Mouse (Mus musculus) kidney, postnatal 36 days (tissue): ENCODE results near the gene Pik3cb.

Experiments
- DNase-seq, 2 experiments: peaks; one replicate each; pipeline ENCODE4 v3.0.0; 2021 to 2022; ENCODE audit warnings: mixed read lengths in 2 of 2

Gene Pik3cb

GRCm38 (mm10) chr9:99140063-99140882 lies at the start of gene Pik3cb:
Gene Pik3cb, minus strand, starts transcription at chr9:99140621.
- peak; percentile 96 to 99 for DNase-seq

- no peak for DNase-seq
Measured at GRCm38 (mm10) chr9:99183043-99183670, 42.7 kb upstream of the Pik3cb start.

- DNase-seq: no peak
Measured at GRCm38 (mm10) chr9:99182121-99182520, 41.7 kb upstream of the Pik3cb start.

GRCm38 (mm10) chr9:99180272-99180671 lies 39.9 kb upstream of the Pik3cb start:
- no peak for DNase-seq

GRCm38 (mm10) chr9:99178736-99179135 lies 38.3 kb upstream of the Pik3cb start:
- no peak for DNase-seq

- DNase-seq: no peak
Measured at GRCm38 (mm10) chr9:99175774-99176173, 35.4 kb upstream of the Pik3cb start.

GRCm38 (mm10) chr9:99172811-99173210 lies 32.4 kb upstream of the Pik3cb start:
- no peak for DNase-seq

GRCm38 (mm10) chr9:99171186-99171585 lies 30.8 kb upstream of the Pik3cb start:
- DNase-seq: no peak

GRCm38 (mm10) chr9:99169029-99169428 lies 28.6 kb upstream of the Pik3cb start:
- no peak for DNase-seq

- DNase-seq: no peak
Measured at GRCm38 (mm10) chr9:99166946-99167345, 26.5 kb upstream of the Pik3cb start.

- DNase-seq: no peak
Measured at GRCm38 (mm10) chr9:99165956-99166355, 25.5 kb upstream of the Pik3cb start.

- DNase-seq: no peak
Measured at GRCm38 (mm10) chr9:99164664-99165226, 24.3 kb upstream of the Pik3cb start.

GRCm38 (mm10) chr9:99164148-99164503 lies 23.7 kb upstream of the Pik3cb start:
- no peak for DNase-seq

- no peak for DNase-seq
Measured at GRCm38 (mm10) chr9:99163420-99164147, 23.2 kb upstream of the Pik3cb start.

- DNase-seq: no peak
Measured at GRCm38 (mm10) chr9:99162839-99163238, 22.4 kb upstream of the Pik3cb start.

- no peak for DNase-seq
Measured at GRCm38 (mm10) chr9:99160780-99161179, 20.4 kb upstream of the Pik3cb start.

GRCm38 (mm10) chr9:99159932-99160331 lies 19.5 kb upstream of the Pik3cb start:
- DNase-seq: no peak

- DNase-seq: no peak
Measured at GRCm38 (mm10) chr9:99158708-99159107, 18.3 kb upstream of the Pik3cb start.

- DNase-seq: no peak
Measured at GRCm38 (mm10) chr9:99158203-99158632, 17.8 kb upstream of the Pik3cb start.

GRCm38 (mm10) chr9:99153655-99154054 lies 13.2 kb upstream of the Pik3cb start:
- DNase-seq: peak; percentile 64 to 78

- no peak for DNase-seq
Measured at GRCm38 (mm10) chr9:99152699-99153490, 12.5 kb upstream of the Pik3cb start.
